Mouse (Mus musculus) liver, postnatal 0 days (tissue): Measurements from ENCODE around the gene Top2b.

Experiments
- CTCF ChIP-seq: sonication (generic); IDR thresholded peaks from 2 replicates; pipeline ENCODE4 v1.5.1; 2016; ENCODE audit warnings: antibody characterized with exemption, low read depth
- EP300 ChIP-seq: IDR thresholded peaks from 2 replicates; pipeline ENCODE4 v1.6.1; 2016; ENCODE audit warnings: antibody characterized with exemption, low read depth, mild to moderate bottlenecking

DNA sequence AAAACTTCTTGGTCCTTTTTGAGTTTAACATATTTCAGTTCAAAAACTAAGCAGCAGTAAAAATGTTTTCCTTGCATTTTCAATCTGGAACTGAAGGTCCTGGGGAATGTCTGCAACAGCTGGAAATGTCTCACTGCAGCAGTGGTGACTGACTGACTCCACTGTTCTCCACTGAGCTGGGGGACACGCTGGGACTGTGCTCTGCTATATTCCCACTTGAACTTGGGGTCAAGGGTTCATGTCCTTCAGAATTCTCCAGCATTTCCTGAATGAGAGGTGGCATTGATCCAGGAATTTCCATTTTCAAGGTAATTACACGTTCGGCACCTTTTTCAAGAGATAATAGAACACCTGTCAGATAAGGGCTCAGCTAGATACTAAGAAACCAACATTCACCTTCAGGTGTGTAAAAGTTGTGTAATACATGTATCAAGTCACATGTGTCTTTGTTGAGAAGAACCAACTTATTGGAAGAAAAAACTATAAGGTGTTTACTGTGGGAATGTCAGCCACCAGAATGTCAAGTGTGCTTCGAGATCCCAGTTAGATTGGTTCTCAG is 67.0 kb downstream of the Top2b start:
- TF ChIP-seq CTCF (no peak), EP300 (no peak)
